Mouse (Mus musculus) layer of hippocampus, adult 8-10 months (tissue): ENCODE measurements around the gene Ndufs6. TPM values are rescaled to one million over a fixed set of nuclear protein-coding genes. Genes with fewer than 3 reads are reported as not detected.

ENCODE experiments used
- total RNA-seq, 4 experiments: library from RNA; stranded (reverse); gene quantifications; 2 replicates each; pipeline ENCODE4 v1.2.4; 2022

The Ndufs6 gene
- total RNA-seq, 4 experiments from 2014 or later: 155 to 181 (median 165) TPM

Other genes with a start within 250 kb of the Ndufs6 start
- gene Irx4, start 68.1 kb downstream of the Ndufs6 start, total RNA-seq: not detected
- 10 to 100 TPM; 30.2 to 34.6 (median 34.2) TPM for gene Mrpl36, start within 50 bp of the Ndufs6 start, total RNA-seq
- gene Lpcat1, start 138.7 kb upstream of the Ndufs6 start, total RNA-seq: 10 to 100 TPM; 33.1 to 47.9 (median 44.0) TPM
- under 1 TPM in 3 of 4 experiments, not detected in 1; 0.13 to 0.52 (median 0.21) TPM for gene Slc6a3, start 208.2 kb upstream of the Ndufs6 start, total RNA-seq